Comparison of ENCODE assay signal across 19 mouse cellular contexts in genomic region chr12:98391347-98391746, GRCm38 (mm10).
DNase-seq lines count a peak whose midpoint lies in the region; ATAC-seq lines count a peak whose summit lies in the region.
"Had no signal": no experiment of that assay in that cellular context is flagged by ENCODE, and none has a peak within 500 bp of the region (broad histone marks: within the 10 kb centered on the region; RNA-seq: fewer than 3 reads in every experiment).

No protein-coding gene starts in this region.

- no peak overlapping the region for H3K9ac ChIP-seq in heart, embryonic 11.5 days (ENCODE audit: low read depth, low read length)
- no peak overlapping the region for H3K9ac ChIP-seq in heart, embryonic 16.5 days (ENCODE audit: low read length)
- H3K9ac ChIP-seq: forebrain, embryonic 13.5 days; forebrain, postnatal 0 days; hindbrain, embryonic 14.5 days; intestine, embryonic 15.5 days had no signal

- H3K36me3 ChIP-seq in heart, embryonic 11.5 days (ENCODE audit: control insufficient read depth, insufficient read depth, low read length), result no peaks in the 10 kb centered on the region
- H3K36me3 ChIP-seq in heart, embryonic 16.5 days (ENCODE audit: control insufficient read depth, insufficient read depth), result no peaks in the 10 kb centered on the region
- H3K36me3 ChIP-seq: embryonic facial prominence, embryonic 10.5 days; hindbrain, embryonic 10.5 days; intestine, embryonic 15.5 days had no signal

- H3K9me3 ChIP-seq in heart, embryonic 11.5 days (replicated peaks; ENCODE audit: control insufficient read depth, low read length), result no peaks in the 10 kb centered on the region
- no peaks in the 10 kb centered on the region for H3K9me3 ChIP-seq in heart, embryonic 16.5 days (replicated peaks; ENCODE audit: control insufficient read depth, low read length)
- H3K9me3 ChIP-seq: embryonic facial prominence, embryonic 10.5 days; forebrain, embryonic 13.5 days; hindbrain, embryonic 10.5 days; intestine, embryonic 15.5 days had no signal

- no peaks in the 10 kb centered on the region for H3K27me3 ChIP-seq in heart, embryonic 11.5 days (ENCODE audit: control insufficient read depth, insufficient read depth, low read length)
- no peaks in the 10 kb centered on the region for H3K27me3 ChIP-seq in heart, embryonic 16.5 days (ENCODE audit: control insufficient read depth, insufficient read depth, low read length)
- H3K27me3 ChIP-seq: forebrain, embryonic 13.5 days; intestine, embryonic 15.5 days had no signal

- DNase-seq in heart, adult 9 months (ENCODE audit: low spot score in 2 of 2), result no peak
- DNase-seq in heart, postnatal 14 days, result no peak
- peak; percentile 42 for DNase-seq in thymus, postnatal 0 days (ENCODE audit: low spot score)
- DNase-seq in thymus, postnatal 10 days (ENCODE audit: low spot score in 2 of 2), result no peak
- DNase-seq: adrenal gland, adult 2 months; adrenal gland, postnatal 25 days; cerebellum, adult 18-20 months; cerebellum, postnatal 10 days; forebrain, postnatal 0 days; gastrocnemius, postnatal 14 days; kidney, adult 18-20 months had no signal

- peak overlapping the region; percentile 6 for H3K4me2 ChIP-seq in heart, embryonic 11.5 days
- H3K4me2 ChIP-seq in heart, embryonic 16.5 days (ENCODE audit: low read depth, low read length), result peak overlapping the region; percentile 17; the same call in 1 of the 2 replicates
- H3K4me2 ChIP-seq: forebrain, embryonic 13.5 days; hindbrain, embryonic 14.5 days; intestine, embryonic 15.5 days had no signal

- ATAC-seq in heart, embryonic 11.5 days (replicated peaks; ENCODE audit: insufficient number of reproducible peaks, low FRiP score, low TSS enrichment), result no peak
- no peak; the same call in 1 of the 2 replicates for ATAC-seq in heart, embryonic 16.5 days (replicated peaks; ENCODE audit: extremely low read depth, insufficient read depth, low FRiP score)
- ATAC-seq in megakaryocyte, adult 5-6 weeks (ENCODE audit: poor library complexity, severe bottlenecking), result peak; percentile 71
- ATAC-seq: forebrain, embryonic 13.5 days; forebrain, postnatal 0 days; intestine, embryonic 15.5 days had no signal

- 0 out of 2 replicates have a peak, but pooled peaks cover 2% of the 10 kb centered on the region for H3K4me1 ChIP-seq in heart, embryonic 11.5 days (ENCODE audit: control insufficient read depth, insufficient read depth, low read length)
- peaks cover 6% of the 10 kb centered on the region; the same call in 1 of the 2 replicates for H3K4me1 ChIP-seq in heart, embryonic 16.5 days (ENCODE audit: control insufficient read depth, insufficient read depth, low read length)
- H3K4me1 ChIP-seq: embryonic facial prominence, embryonic 10.5 days; forebrain, embryonic 13.5 days; hindbrain, embryonic 10.5 days; intestine, embryonic 15.5 days had no signal

- intact Hi-C loops in heart, postnatal 14 days (cut with DNase I), result no loop called here

- H3K27ac ChIP-seq in heart, embryonic 11.5 days (ENCODE audit: low read depth, low read length), result no peak overlapping the region
- H3K27ac ChIP-seq in heart, embryonic 16.5 days (ENCODE audit: low read length), result no peak overlapping the region
- H3K27ac ChIP-seq: embryonic facial prominence, embryonic 10.5 days; forebrain, embryonic 13.5 days; hindbrain, embryonic 10.5 days; hindbrain, embryonic 14.5 days; intestine, embryonic 15.5 days had no signal

- H3K4me3 ChIP-seq in heart, embryonic 11.5 days (ENCODE audit: low read depth, low read length), result no peak overlapping the region
- no peak overlapping the region for H3K4me3 ChIP-seq in heart, embryonic 16.5 days (ENCODE audit: low read length)
- H3K4me3 ChIP-seq: embryonic facial prominence, embryonic 10.5 days; forebrain, embryonic 13.5 days; hindbrain, embryonic 10.5 days; intestine, embryonic 15.5 days had no signal

- WGBS in heart, embryonic 11.5 days (ENCODE audit: insufficient replicate concordance), result 42% methylated on average over 5 of the region's 5 CpGs
- WGBS in heart, embryonic 16.5 days, result 36% methylated on average over 5 of the region's 5 CpGs
